Mouse (Mus musculus) testis, adult 2 months (tissue): ENCODE measurements around the gene Tnf.

Source experiments
- CTCF ChIP-seq: fragments of 200-500 bp; IDR thresholded peaks from 2 replicates; pipeline ENCODE4 v1.5.1; 2012; ENCODE audit warnings: low read depth, mild to moderate bottlenecking, inconsistent platforms, low read length, moderate library complexity; ENCODE audit not compliant: control insufficient read depth, insufficient read depth, insufficient replicate concordance
- POLR2A ChIP-seq: fragments of 200-500 bp; IDR thresholded peaks from 2 replicates; pipeline ENCODE4 v1.6.1; 2012; ENCODE audit warnings: low read depth, mild to moderate bottlenecking, inconsistent platforms, low read length, moderate library complexity; ENCODE audit not compliant: control insufficient read depth

DNA sequence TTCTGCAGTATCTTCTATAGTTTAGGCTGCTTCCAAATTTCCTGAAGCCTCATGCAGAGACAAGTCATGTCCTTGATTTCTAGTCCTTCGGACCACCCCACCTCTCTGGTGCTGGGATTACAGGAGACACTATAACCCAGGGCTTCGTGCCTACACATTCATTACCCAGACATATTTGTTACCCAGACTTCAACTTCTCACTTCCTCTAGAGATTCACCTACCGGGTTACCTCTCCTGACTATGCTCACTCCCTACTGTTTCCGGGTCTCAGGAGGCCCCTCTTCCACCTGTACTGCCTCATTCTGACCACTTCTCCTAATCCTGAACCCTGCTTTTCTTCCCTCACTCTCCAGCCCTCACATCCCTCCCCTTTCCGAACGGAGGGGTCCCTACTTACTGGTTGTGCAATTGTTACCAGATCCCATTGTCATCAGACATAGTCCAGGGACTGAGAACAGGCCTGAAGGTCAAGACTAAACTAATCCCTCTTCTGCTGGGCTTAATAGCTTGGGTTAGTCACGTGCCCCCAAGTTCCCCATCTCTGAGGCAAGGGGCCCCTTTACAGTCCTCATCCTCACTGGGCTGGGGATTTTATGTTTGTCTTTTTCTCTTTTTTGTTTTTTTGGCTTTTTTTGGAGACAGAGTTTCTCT lies 13.7 kb downstream of the Tnf start, which contains the start of gene Lst1:
- TF ChIP-seq CTCF (no peak), POLR2A (no peak)
